Mouse (Mus musculus) neural tube, embryonic 14.5 days (tissue): ENCODE measurements at regions not wholly inside any gene's neighbourhood (a gene's known extent, or its start where the extent isn't known, plus 50 kb on each side); places are given as distances from the start of the nearest gene placed in this dataset.

Experiments
- ATAC-seq: fragments of 200-750 bp; cut with Nextera tagmentation; 2 replicates; pipeline ENCODE4 v1.8.0; 2017; ENCODE audit warnings: low read depth, mild to moderate bottlenecking, moderate TSS enrichment, moderate library complexity
- H3K27ac ChIP-seq: fragments of 300-500 bp; sonication (generic); 2 replicates; pipeline ENCODE4 v1.5.1; 2014; ENCODE audit warnings: low read depth, mild to moderate bottlenecking, control low read depth, low read length, moderate library complexity, mixed read lengths
- H3K27me3 ChIP-seq: fragments of 300-500 bp; sonication (generic); 2 replicates; pipeline ENCODE4 v1.6.1; 2014; ENCODE audit warnings: low read length; ENCODE audit not compliant: control insufficient read depth, insufficient read depth
- H3K36me3 ChIP-seq: fragments of 300-500 bp; sonication (generic); 2 replicates; pipeline ENCODE4 v1.6.1; 2014; ENCODE audit warnings: low read length, mixed read lengths; ENCODE audit not compliant: control insufficient read depth, insufficient read depth
- H3K4me1 ChIP-seq: fragments of 300-500 bp; sonication (generic); 2 replicates; pipeline ENCODE4 v1.6.1; 2014; ENCODE audit warnings: low read length; ENCODE audit not compliant: control insufficient read depth, insufficient read depth
- H3K4me2 ChIP-seq: fragments of 300-500 bp; sonication (generic); 2 replicates; pipeline ENCODE4 v1.6.1; 2014; ENCODE audit warnings: mild to moderate bottlenecking, low read depth, low read length, control low read depth
- H3K4me3 ChIP-seq: fragments of 300-500 bp; sonication (generic); 2 replicates; pipeline ENCODE4 v1.5.1; 2014; ENCODE audit warnings: low read depth, low read length, control low read depth, mixed read lengths
- H3K9ac ChIP-seq: fragments of 300-500 bp; sonication (generic); replicated peaks from 2 replicates; pipeline ENCODE4 v1.6.1; 2014; ENCODE audit warnings: low read depth, mild to moderate bottlenecking, control low read depth, low read length, mixed read lengths
- H3K9me3 ChIP-seq: fragments of 300-500 bp; sonication (generic); 2 replicates; pipeline ENCODE4 v1.6.1; 2016; ENCODE audit warnings: low read length; ENCODE audit not compliant: control insufficient read depth
- WGBS: fragments of 180-500 bp; shearing (Covaris S2); extraction: QIAGEN DNeasy Blood & Tissue Kit; methylation state at CpG from one replicate; pipeline ENCODE4 v1.1.7; 2014; 5-methylcytosine and 5-hydroxymethylcytosine counted together

DNA sequence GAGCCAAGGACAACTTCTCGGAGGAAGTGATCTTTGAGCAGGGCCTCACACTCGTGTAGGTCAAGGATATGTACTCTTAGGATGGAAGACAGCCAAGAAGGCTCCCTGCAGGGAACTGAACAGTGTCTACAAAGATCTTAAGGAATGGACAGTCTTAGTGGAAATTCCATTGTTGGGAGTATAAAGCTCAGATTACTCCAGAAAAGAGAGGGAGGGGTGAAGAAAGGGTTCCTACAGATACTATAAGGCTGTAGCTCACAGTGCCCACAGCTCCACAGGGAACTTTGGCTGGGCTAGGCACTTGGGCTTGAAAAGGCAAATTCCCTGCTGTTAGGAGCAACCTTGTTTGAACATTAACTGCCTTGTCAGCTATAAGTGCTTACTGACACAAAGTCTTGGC lies 85.6 kb upstream of the Slc1a4 start:
- no peak overlapping the region for H3K9ac ChIP-seq
- ATAC-seq, result no peak
- H3K4me2 ChIP-seq, result no peak overlapping the region
- H3K4me1 ChIP-seq, result no peaks in the 10 kb centered on the region
- 81% methylated on average over 2 of the region's 2 CpGs for WGBS
- H3K27ac ChIP-seq, result no peak overlapping the region
- H3K27me3 ChIP-seq, result no peaks in the 10 kb centered on the region
- no peaks in the 10 kb centered on the region for H3K36me3 ChIP-seq
- H3K4me3 ChIP-seq, result no peak overlapping the region
- no peaks in the 10 kb centered on the region for H3K9me3 ChIP-seq

DNA sequence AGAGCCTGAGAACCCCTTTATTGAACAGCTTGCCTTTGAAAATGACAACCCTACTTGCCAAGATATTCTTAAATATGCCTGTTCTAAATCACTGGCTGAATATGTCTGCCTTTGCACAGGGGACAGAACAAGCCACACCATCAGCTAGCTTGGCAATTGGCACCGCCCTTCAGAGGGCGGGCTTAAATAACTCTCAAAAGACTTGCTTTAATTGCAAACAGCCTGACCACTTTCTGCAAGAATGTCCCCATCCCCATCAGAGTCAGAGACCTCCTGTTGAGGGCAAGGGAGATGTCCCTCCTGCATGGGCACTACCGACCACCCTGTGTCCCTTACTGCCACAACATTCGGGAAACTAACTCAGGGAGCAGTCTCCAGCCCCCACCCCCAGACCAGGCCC lies 88.4 kb upstream of the Slc1a4 start:
- no peak overlapping the region for H3K4me2 ChIP-seq
- ATAC-seq, result no peak
- H3K4me3 ChIP-seq, result no peak overlapping the region

DNA sequence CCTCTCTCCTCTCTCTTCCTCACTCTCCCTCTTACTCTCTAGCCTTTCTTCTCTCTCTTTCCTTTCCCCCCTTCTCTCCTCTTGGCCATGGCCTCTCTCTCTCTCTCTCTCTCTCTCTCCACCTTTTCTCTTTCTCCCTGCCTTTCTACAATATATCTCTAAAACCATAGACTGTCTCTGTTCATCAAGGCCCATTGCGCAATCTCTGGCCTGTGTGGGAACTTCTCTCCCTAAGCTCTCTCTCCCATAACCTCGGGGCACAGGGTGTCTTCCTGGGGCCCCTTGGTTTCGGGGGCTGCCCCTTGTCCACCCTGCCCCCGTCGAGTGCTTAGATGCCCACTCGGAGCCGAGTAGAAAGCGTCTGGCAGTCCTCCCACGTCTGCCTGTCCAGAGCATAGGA lies 103.5 kb upstream of the Slc1a4 start:
- Histone ChIP-seq H3K27ac (no peak overlapping the region), H3K36me3 (no peaks in the 10 kb centered on the region), H3K9ac (no peak overlapping the region), H3K4me2 (no peak overlapping the region), H3K4me1 (no peaks in the 10 kb centered on the region), H3K27me3 (no peaks in the 10 kb centered on the region), H3K4me3 (no peak overlapping the region), H3K9me3 (no peaks in the 10 kb centered on the region)
- ATAC-seq, result no peak
- WGBS, result 79% methylated on average over 9 of the region's 9 CpGs

More for the DNA sequence above, 88.4 kb upstream of the Slc1a4 start:
- no peak overlapping the region for H3K9ac ChIP-seq
- H3K4me1 ChIP-seq, result no peaks in the 10 kb centered on the region
- no peaks in the 10 kb centered on the region for H3K27me3 ChIP-seq
- WGBS, result 82% methylated on average over 4 of the region's 4 CpGs
- H3K9me3 ChIP-seq, result no peaks in the 10 kb centered on the region
- no peak overlapping the region for H3K27ac ChIP-seq
- H3K36me3 ChIP-seq, result no peaks in the 10 kb centered on the region

- Histone ChIP-seq H3K9ac (no peak overlapping the region), H3K27ac (no peak overlapping the region), H3K9me3 (no peaks in the 10 kb centered on the region), H3K27me3 (no peaks in the 10 kb centered on the region), H3K4me2 (no peak overlapping the region), H3K36me3 (no peaks in the 10 kb centered on the region), H3K4me3 (no peak overlapping the region), H3K4me1 (peaks cover 6% of the 10 kb centered on the region; the same call in 1 of the 2 replicates)
- ATAC-seq, result no peak
- WGBS, result 22% methylated on average over 4 of the region's 4 CpGs
Measured at GRCm38 (mm10) chr11:20442476-20442875, 100.6 kb upstream of the Sertad2 start.

DNA sequence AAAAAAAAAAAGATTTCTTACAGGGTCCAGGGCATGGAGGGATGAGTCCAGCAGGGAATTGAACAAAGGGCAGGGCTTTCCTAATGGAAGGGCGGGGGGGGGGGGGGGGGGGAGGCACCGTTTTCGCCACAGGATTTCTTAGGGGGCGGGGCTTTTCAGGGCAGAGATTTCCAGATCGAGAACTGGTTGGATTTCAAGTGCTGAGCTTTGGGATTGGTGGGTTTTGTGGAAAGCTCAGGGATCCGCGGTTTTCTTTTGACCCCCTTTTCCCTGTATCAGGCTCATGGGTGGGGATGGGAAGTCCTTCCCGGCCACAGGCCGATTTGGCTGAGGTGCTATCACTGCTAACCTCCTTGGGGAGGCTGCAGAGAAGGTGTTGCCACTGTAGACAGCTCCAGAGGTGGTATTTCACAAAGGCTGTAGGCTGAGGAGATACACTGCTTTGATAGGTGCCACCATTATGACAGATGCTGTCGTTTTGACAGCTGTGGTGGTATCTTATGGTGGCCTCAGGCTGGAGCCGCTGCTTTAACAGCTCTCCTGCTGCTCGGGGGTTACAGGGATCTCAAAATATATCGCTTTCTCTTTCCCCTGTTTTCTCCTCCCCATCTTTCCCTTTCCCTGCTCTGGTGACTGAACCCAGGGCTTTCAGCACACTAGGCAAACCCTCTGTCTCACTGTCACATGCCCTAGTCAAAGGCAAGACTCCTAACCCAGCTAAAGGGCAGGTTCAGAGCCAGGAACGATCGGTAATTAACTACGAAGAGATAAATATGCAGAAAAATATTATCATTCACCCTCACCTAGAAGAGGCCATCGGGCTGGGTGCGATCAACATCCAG lies 97.8 kb upstream of the Sertad2 start:
- Histone ChIP-seq H3K36me3 (no peaks in the 10 kb centered on the region), H3K4me1 (peaks cover 6% of the 10 kb centered on the region; the same call in 1 of the 2 replicates), H3K4me3 (peak overlapping the region; percentile 16; the same call in 1 of the 2 replicates), H3K9me3 (no peaks in the 10 kb centered on the region), H3K27me3 (no peaks in the 10 kb centered on the region), H3K4me2 (peak overlapping the region; percentile 45), H3K27ac (no peak overlapping the region), H3K9ac (peak overlapping the region; percentile 34; the same call in 1 of the 2 replicates)
- WGBS, result 11% methylated on average over 16 of the region's 18 CpGs
- ATAC-seq, result peak; percentile 59

GRCm38 (mm10) chr11:20445903-20446264 lies 97.2 kb upstream of the Sertad2 start:
- Histone ChIP-seq H3K27ac (no peak overlapping the region), H3K4me3 (peak overlapping the region; percentile 16; the same call in 1 of the 2 replicates), H3K9me3 (no peaks in the 10 kb centered on the region), H3K4me2 (peak overlapping the region; percentile 45), H3K36me3 (no peaks in the 10 kb centered on the region), H3K27me3 (no peaks in the 10 kb centered on the region), H3K9ac (0 out of 2 replicates have a peak overlapping the region, but pooled peaks have one; percentile 34), H3K4me1 (peaks cover 6% of the 10 kb centered on the region; the same call in 1 of the 2 replicates)
- 3% methylated on average over 6 of the region's 6 CpGs for WGBS
- ATAC-seq, result peak; percentile 90; the same call in 1 of the 2 replicates

- 94% methylated on average over 4 of the region's 4 CpGs for WGBS
- no peaks in the 10 kb centered on the region for H3K27me3 ChIP-seq
- no peak for ATAC-seq
- H3K4me2 ChIP-seq, result no peak overlapping the region
- no peaks in the 10 kb centered on the region for H3K9me3 ChIP-seq
- H3K4me3 ChIP-seq, result no peak overlapping the region
- H3K4me1 ChIP-seq, result 0 out of 2 replicates have a peak, but pooled peaks cover 7% of the 10 kb centered on the region
- H3K27ac ChIP-seq, result no peak overlapping the region
- no peak overlapping the region for H3K9ac ChIP-seq
- H3K36me3 ChIP-seq, result no peaks in the 10 kb centered on the region
Measured at GRCm38 (mm10) chr11:20452901-20453300, 90.2 kb upstream of the Sertad2 start.

- H3K27me3 ChIP-seq, result no peaks in the 10 kb centered on the region
- H3K9me3 ChIP-seq, result no peaks in the 10 kb centered on the region
- H3K9ac ChIP-seq, result no peak overlapping the region
- 83% methylated on average over 7 of the region's 7 CpGs for WGBS
- no peak for ATAC-seq
- H3K4me3 ChIP-seq, result no peak overlapping the region
- no peaks in the 10 kb centered on the region for H3K36me3 ChIP-seq
- H3K27ac ChIP-seq, result no peak overlapping the region
- H3K4me2 ChIP-seq, result no peak overlapping the region
- H3K4me1 ChIP-seq, result 0 out of 2 replicates have a peak, but pooled peaks cover 7% of the 10 kb centered on the region
Measured at GRCm38 (mm10) chr11:20453786-20454185, 89.3 kb upstream of the Sertad2 start.

DNA sequence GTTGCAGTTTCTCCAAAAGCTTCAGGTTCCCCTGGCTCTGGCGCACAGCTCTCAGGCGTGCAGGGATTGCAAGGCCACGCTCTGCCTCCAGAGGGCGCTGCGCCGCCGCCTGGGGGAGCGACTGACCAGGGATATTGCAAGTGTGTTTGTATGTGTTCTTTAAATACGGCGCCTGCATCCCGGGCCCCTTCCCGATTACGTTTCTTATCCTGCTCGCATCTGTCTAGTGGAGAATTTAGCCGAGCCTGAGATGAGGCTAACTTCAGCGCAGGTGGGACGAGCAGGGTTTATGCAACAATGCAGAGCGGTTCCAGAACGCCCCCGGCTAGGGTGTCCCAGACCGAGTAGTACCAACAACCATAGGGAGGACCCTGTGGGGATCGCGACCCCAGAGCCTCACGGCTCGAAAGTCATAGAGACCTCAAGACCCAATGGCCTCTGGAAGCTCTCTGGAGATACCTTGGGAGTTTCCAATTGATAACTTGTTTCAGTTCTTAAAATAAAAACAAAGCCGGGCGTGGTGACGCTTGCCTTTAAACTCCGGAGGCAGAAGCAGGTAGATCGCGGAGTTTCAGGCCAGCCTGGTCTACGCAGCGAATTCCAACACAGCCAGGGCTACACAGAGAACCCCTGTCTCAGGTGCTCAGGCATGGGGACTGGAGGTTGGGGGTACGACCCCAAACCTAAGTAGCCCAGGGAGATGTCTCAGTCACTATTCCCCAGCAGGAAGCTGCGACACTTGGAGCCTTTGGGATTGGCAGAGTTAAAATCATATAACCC lies 87.8 kb upstream of the Sertad2 start:
- ATAC-seq, result peak; percentile 83
- Histone ChIP-seq H3K4me1 (0 out of 2 replicates have a peak, but pooled peaks cover 7% of the 10 kb centered on the region), H3K27me3 (no peaks in the 10 kb centered on the region), H3K4me3 (peak overlapping the region; percentile 50), H3K36me3 (no peaks in the 10 kb centered on the region), H3K9ac (peak overlapping the region; percentile 56), H3K4me2 (peak overlapping the region; percentile 99), H3K9me3 (no peaks in the 10 kb centered on the region), H3K27ac (no peak overlapping the region)
- WGBS, result under 1% methylated on average over 35 of the region's 35 CpGs
